Mouse (Mus musculus) lung, postnatal 0 days (tissue): ENCODE data around the gene Plxna1.

Experiments
- CTCF ChIP-seq: IDR thresholded peaks from 2 replicates; pipeline ENCODE4 v1.5.1; 2016; ENCODE audit warnings: antibody characterized with exemption, mild to moderate bottlenecking
- EP300 ChIP-seq: IDR thresholded peaks from 2 replicates; pipeline ENCODE4 v1.6.1; 2016; ENCODE audit warnings: antibody characterized with exemption, mild to moderate bottlenecking, control low read depth

DNA sequence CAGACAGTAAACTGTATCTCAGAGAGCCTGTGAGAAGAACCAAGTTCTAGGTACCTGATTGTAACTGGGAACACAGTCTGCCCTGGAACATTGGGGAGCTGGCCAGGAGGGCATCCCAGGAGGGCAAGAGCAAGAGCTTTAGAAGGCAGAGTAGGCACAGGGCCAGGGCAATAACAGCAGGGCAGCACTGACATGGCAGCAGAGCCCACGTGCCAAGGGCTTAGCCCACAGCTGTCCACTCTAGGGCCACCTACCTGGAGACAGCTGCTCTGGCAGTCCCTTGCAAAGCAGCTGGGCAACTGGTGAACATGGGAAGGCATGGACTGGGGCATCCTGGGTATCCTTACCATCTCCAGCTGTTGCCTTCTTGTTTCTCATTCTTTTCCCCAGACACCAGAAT is 14.6 kb downstream of the Plxna1 start:
- no peak for TF ChIP-seq CTCF
- no peak for TF ChIP-seq EP300
